In the genomic region with DNA sequence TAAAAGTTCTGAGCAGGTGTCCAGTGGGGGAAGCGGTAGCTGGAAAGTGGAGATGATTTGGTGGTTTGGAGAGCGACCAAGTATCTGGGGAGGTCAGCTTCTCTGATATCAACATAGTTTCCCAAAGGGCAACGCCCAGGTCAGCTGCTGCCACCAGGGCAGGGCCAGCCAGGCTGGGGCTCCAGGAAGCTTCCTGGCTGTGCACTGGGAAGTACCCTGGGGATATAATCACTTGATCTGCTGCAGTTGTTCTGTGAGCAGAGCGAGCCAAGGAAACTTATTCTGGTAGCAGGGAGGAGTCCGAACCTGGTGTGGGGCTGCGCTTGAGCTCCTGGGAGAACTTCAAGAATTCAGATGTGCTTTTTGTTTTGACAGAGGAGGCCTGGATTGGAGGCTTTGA, we compare ENCODE assay signal across 10 mouse cellular contexts.
DNase-seq lines count a peak whose midpoint lies in the region; ATAC-seq lines count a peak whose summit lies in the region.
"Had no signal": no experiment of that assay in that cellular context is flagged by ENCODE, and none has a peak within 500 bp of the region (broad histone marks: within the 10 kb centered on the region; RNA-seq: fewer than 3 reads in every experiment).

No protein-coding gene starts in this region.

- no peak overlapping the region for H3K9ac ChIP-seq in kidney, embryonic 14.5 days (ENCODE audit: low read depth, low read length)
- no peak overlapping the region for H3K9ac ChIP-seq in stomach, embryonic 14.5 days (replicated peaks; ENCODE audit: low read depth, low read length)
- H3K9ac ChIP-seq: limb, embryonic 12.5 days had no signal

- no peaks in the 10 kb centered on the region for H3K36me3 ChIP-seq in kidney, embryonic 14.5 days (ENCODE audit: control insufficient read depth, insufficient read depth, low read length)
- H3K36me3 ChIP-seq in stomach, embryonic 14.5 days (ENCODE audit: control insufficient read depth, insufficient read depth, low read length) = no peaks in the 10 kb centered on the region
- H3K36me3 ChIP-seq: limb, embryonic 12.5 days had no signal

- H3K9me3 ChIP-seq in kidney, embryonic 14.5 days (ENCODE audit: control insufficient read depth, low read length) = no peaks in the 10 kb centered on the region
- H3K9me3 ChIP-seq in stomach, embryonic 14.5 days (ENCODE audit: control insufficient read depth, low read depth, low read length) = no peaks in the 10 kb centered on the region
- H3K9me3 ChIP-seq: limb, embryonic 12.5 days had no signal

- H3K27me3 ChIP-seq in kidney, embryonic 14.5 days (ENCODE audit: control insufficient read depth, insufficient read depth, low read length) = no peaks in the 10 kb centered on the region
- no peaks in the 10 kb centered on the region for H3K27me3 ChIP-seq in stomach, embryonic 14.5 days (ENCODE audit: control insufficient read depth, insufficient read depth, low read length)
- H3K27me3 ChIP-seq: limb, embryonic 12.5 days had no signal

- 60% methylated on average over 6 of the region's 6 CpGs for WGBS in kidney, embryonic 14.5 days
- WGBS in stomach, embryonic 14.5 days = 64% methylated on average over 6 of the region's 6 CpGs

- no peaks in the 10 kb centered on the region; the same call in 1 of the 2 replicates for H3K4me1 ChIP-seq in kidney, embryonic 14.5 days (ENCODE audit: control insufficient read depth, insufficient read depth, low read length)
- H3K4me1 ChIP-seq in stomach, embryonic 14.5 days (ENCODE audit: control insufficient read depth, insufficient read depth, low read length) = no peaks in the 10 kb centered on the region
- H3K4me1 ChIP-seq: limb, embryonic 12.5 days had no signal

- DNase-seq in kidney, adult 18-20 months = peak; percentile 40
- peak; percentile 99 for DNase-seq in heart, adult 11 months
- DNase-seq in kidney, adult 9 months = peak; percentile 50
- no peak for DNase-seq in right cerebral cortex, postnatal 36 days (ENCODE audit: low spot score in 2 of 2)
- DNase-seq in spleen, postnatal 4 days (ENCODE audit: low spot score in 2 of 2) = no peak
- no peak for DNase-seq in thymus, adult 18-20 months

- no peak overlapping the region for H3K4me3 ChIP-seq in kidney, embryonic 14.5 days (ENCODE audit: low read length)
- H3K4me3 ChIP-seq in stomach, embryonic 14.5 days (ENCODE audit: low read depth, low read length) = no peak overlapping the region
- H3K4me3 ChIP-seq: limb, embryonic 12.5 days had no signal

- no peak for ATAC-seq in kidney, embryonic 14.5 days (ENCODE audit: low FRiP score, low TSS enrichment)
- ATAC-seq in stomach, embryonic 14.5 days (ENCODE audit: insufficient number of reproducible peaks, insufficient read depth, low FRiP score, low read depth) = peak; percentile 40; the same call in 1 of the 2 replicates
- ATAC-seq: forebrain, embryonic 14.5 days had no signal

- no peak overlapping the region for H3K27ac ChIP-seq in kidney, embryonic 14.5 days (ENCODE audit: low read depth, low read length)
- H3K27ac ChIP-seq in stomach, embryonic 14.5 days (ENCODE audit: low read length) = no peak overlapping the region
- H3K27ac ChIP-seq: limb, embryonic 12.5 days had no signal

- H3K4me2 ChIP-seq in kidney, embryonic 14.5 days (replicated peaks; ENCODE audit: low read depth, low read length) = no peak overlapping the region
- H3K4me2 ChIP-seq in stomach, embryonic 14.5 days (replicated peaks; ENCODE audit: low read depth, low read length) = no peak overlapping the region
- H3K4me2 ChIP-seq: limb, embryonic 12.5 days had no signal

Comparison
In these comparisons a context has a peak if more than half of its experiments do, and no peak if none do; other contexts are left out.
1. DNase-seq: peak in kidney, adult 18-20 months (single experiment), heart, adult 11 months (single experiment) and kidney, adult 9 months (single experiment); none in right cerebral cortex, postnatal 36 days (0 of 2), spleen, postnatal 4 days (0 of 2) and thymus, adult 18-20 months (0 of 2).